Mouse (Mus musculus): ENCODE data around the gene Gtf2i. TPM values are rescaled to one million over a fixed set of nuclear protein-coding genes. Genes with fewer than 3 reads are reported as not detected.
A peak's percentile ranks its signal among the peaks of the same experiment; 100 is the strongest.

The Gtf2i gene
- polyA plus RNA-seq, 1 experiment from 2014 or later: 157 TPM

DNA sequence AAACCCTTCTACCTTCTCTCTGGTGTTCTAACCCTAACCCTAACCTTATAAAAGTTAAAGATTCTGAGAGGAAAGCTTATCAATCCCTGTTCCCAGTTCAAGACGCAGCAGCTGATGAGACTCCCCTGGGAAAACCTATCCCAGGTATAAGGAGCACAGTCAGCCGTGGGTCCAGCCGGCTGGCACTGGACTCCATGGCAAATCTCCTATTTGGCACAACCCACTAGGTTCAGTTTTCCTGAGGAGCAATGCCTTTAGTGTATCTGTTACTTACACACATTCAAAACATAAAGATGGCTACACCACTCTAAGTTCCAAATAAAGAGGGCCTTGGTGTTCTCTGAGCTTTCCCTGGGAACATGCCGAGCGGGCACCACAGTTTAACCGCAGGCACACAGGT lies 23.5 kb downstream of the Gtf2i start:
- Histone ChIP-seq H3K36me3 (ENCODE audit: insufficient read depth, low read length) (peaks cover 67% of the 10 kb centered on the region), H3K9ac (ENCODE audit: low read depth, low read length) (no peak overlapping the region), H3K4me2 (ENCODE audit: low read length) (no peak overlapping the region), H3K27ac (0 out of 2 replicates have a peak overlapping the region, but pooled peaks have one; percentile 2), H3K4me1 (replicated peaks; ENCODE audit: insufficient read depth, low read length) (no peaks in the 10 kb centered on the region), H3K4me3 (replicated peaks; ENCODE audit: low read depth, low read length) (no peak overlapping the region), H3K9me3 (replicated peaks; ENCODE audit: low read length) (no peaks in the 10 kb centered on the region), H3K27me3 (ENCODE audit: insufficient read depth, low read length) (no peaks in the 10 kb centered on the region)
- WGBS: 91% methylated on average over 6 of the region's 6 CpGs
- no peak for TF ChIP-seq CTCF (IDR thresholded peaks at IDR 0.05; ENCODE audit: low read depth)
- no peak for ATAC-seq (replicated peaks; ENCODE audit: low FRiP score, low read depth)
- DNase-seq (ENCODE audit: low spot score): no peak

DNA sequence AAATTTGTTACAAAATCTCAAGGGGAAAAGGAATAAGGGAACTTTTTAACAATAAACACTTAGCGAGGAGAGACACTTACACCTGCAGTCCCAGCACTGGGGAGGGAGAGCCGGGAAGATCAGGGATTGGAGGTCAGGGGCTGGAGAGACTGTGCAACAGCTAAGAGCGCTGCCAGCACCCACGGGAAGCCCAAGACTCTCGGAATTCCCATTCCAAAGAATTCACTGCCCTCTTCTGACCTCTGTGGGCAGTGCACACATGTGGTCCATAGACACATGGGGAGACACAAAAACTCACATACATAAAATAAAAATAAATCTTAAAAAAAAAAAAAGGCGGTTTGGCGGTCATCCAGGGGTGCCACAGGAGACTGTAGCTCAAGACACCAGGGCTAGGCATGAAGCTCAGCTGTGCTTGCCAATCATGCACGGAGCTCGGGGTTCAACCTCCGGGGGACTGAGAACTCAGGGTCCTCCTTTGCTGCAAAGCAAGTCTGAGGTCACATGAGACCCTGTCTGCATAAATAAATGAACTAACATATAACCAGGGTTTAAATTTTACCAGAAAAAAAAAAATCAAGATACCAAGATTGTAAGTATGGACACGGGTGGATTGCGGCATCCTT lies 24.5 kb downstream of the Gtf2i start:
- Histone ChIP-seq H3K27me3 (ENCODE audit: insufficient read depth, low read length) (no peaks in the 10 kb centered on the region), H3K27ac (0 out of 2 replicates have a peak overlapping the region, but pooled peaks have one; percentile 2), H3K9ac (ENCODE audit: low read depth, low read length) (no peak overlapping the region), H3K36me3 (ENCODE audit: insufficient read depth, low read length) (peaks cover 71% of the 10 kb centered on the region), H3K4me2 (ENCODE audit: low read length) (no peak overlapping the region), H3K9me3 (replicated peaks; ENCODE audit: low read length) (no peaks in the 10 kb centered on the region), H3K4me1 (replicated peaks; ENCODE audit: insufficient read depth, low read length) (no peaks in the 10 kb centered on the region), H3K4me3 (replicated peaks; ENCODE audit: low read depth, low read length) (no peak overlapping the region)
- TF ChIP-seq CTCF (IDR thresholded peaks at IDR 0.05; ENCODE audit: low read depth): no peak
- no peak for DNase-seq (ENCODE audit: low spot score)
- no peak for ATAC-seq (replicated peaks; ENCODE audit: low FRiP score, low read depth)
- 85% methylated on average over 12 of the region's 12 CpGs for WGBS

DNA sequence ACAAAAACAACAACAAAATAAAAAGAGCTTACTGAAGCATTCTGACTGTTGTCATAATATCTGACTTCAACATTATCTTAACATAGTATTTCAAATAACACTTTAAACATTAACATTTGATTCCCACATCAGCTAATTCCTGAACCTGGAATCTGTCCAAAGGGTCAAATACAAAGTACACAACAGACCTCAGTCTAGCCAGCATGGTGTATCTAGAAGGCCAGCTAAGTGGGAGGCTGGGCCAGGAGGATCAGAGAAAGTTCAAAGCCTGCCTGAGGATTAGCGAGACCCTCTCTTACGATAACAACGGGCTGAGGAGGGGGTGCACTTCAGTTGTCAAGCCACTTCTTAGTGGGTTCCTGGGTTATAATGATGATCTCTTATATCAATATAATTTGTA lies 26.5 kb downstream of the Gtf2i start:
- TF ChIP-seq CTCF (IDR thresholded peaks at IDR 0.05; ENCODE audit: low read depth): no peak
- WGBS: 80% methylated on average over 3 of the region's 3 CpGs
- Histone ChIP-seq H3K4me2 (ENCODE audit: low read length) (no peak overlapping the region), H3K9ac (ENCODE audit: low read depth, low read length) (no peak overlapping the region), H3K4me3 (replicated peaks; ENCODE audit: low read depth, low read length) (no peak overlapping the region), H3K9me3 (replicated peaks; ENCODE audit: low read length) (no peaks in the 10 kb centered on the region), H3K36me3 (ENCODE audit: insufficient read depth, low read length) (peaks cover 78% of the 10 kb centered on the region), H3K27ac (0 out of 2 replicates have a peak overlapping the region, but pooled peaks have one; percentile 1), H3K4me1 (replicated peaks; ENCODE audit: insufficient read depth, low read length) (no peaks in the 10 kb centered on the region), H3K27me3 (ENCODE audit: insufficient read depth, low read length) (no peaks in the 10 kb centered on the region)
- DNase-seq (ENCODE audit: low spot score) (no peak), ATAC-seq (replicated peaks; ENCODE audit: low FRiP score, low read depth) (peak; percentile 33; the same call in 1 of the 2 replicates)

DNA sequence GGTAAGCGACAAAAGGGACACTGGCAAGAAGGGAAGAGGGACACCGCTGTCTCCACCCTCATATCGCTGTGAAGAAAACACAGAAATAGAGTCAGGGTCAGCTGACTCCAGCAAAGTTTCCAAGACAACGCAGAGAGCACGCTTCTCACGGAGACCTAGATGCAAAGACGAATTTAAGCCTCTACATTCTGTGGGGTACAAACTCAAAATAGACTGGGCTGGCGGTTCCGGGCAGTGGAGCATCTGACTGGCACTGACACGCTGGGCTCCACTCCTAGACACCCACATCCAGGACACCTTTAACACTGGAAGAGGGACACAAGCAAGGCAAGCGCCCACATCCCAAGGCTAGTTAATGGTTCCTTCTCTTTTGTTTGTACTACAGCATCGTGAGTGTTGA lies 29.6 kb downstream of the Gtf2i start:
- no peak overlapping the region for H3K9ac ChIP-seq (ENCODE audit: low read depth, low read length)
- ATAC-seq (replicated peaks; ENCODE audit: low FRiP score, low read depth) (no peak), DNase-seq (ENCODE audit: low spot score) (no peak)
- H3K4me1 ChIP-seq (replicated peaks; ENCODE audit: insufficient read depth, low read length): no peaks in the 10 kb centered on the region
- no peak overlapping the region for H3K27ac ChIP-seq
- H3K9me3 ChIP-seq (replicated peaks; ENCODE audit: low read length): no peaks in the 10 kb centered on the region
- no peak overlapping the region for H3K4me3 ChIP-seq (replicated peaks; ENCODE audit: low read depth, low read length)
- WGBS: 93% methylated on average over 12 of the region's 12 CpGs
- H3K27me3 ChIP-seq (ENCODE audit: insufficient read depth, low read length): no peaks in the 10 kb centered on the region
- H3K4me2 ChIP-seq (ENCODE audit: low read length): no peak overlapping the region
- peaks cover 68% of the 10 kb centered on the region for H3K36me3 ChIP-seq (ENCODE audit: insufficient read depth, low read length)
- TF ChIP-seq CTCF (IDR thresholded peaks at IDR 0.05; ENCODE audit: low read depth): no peak

DNA sequence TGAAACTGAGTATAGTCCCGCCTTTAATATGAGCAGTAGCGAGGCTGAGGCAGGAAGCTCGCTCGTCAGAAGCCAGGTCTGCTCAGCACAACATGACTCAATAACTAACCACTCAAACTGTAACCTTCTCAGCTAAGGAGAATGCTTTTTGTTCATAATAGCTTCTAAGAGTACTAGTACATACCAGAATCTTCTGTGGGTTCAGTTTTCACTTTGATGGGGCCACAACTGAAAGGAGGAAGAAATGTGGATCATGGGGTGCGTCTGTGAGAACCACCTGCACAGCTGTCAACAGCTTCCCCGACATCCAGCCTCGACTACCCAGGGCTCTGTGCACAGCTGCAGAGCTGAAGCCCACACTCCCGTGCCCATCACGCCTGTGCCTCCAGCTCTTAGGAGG lies 32.0 kb downstream of the Gtf2i start:
- no peak overlapping the region for H3K9ac ChIP-seq (ENCODE audit: low read depth, low read length)
- no peak overlapping the region for H3K4me3 ChIP-seq (replicated peaks; ENCODE audit: low read depth, low read length)
- no peaks in the 10 kb centered on the region for H3K27me3 ChIP-seq (ENCODE audit: insufficient read depth, low read length)
- no peak overlapping the region for H3K4me2 ChIP-seq (ENCODE audit: low read length)
- H3K36me3 ChIP-seq (ENCODE audit: insufficient read depth, low read length): peaks cover 75% of the 10 kb centered on the region
- no peaks in the 10 kb centered on the region for H3K9me3 ChIP-seq (replicated peaks; ENCODE audit: low read length)
- ATAC-seq (replicated peaks; ENCODE audit: low FRiP score, low read depth) (no peak), DNase-seq (ENCODE audit: low spot score) (no peak)
- TF ChIP-seq CTCF (IDR thresholded peaks at IDR 0.05; ENCODE audit: low read depth): no peak
- H3K27ac ChIP-seq: no peak overlapping the region
- 90% methylated on average over 9 of the region's 9 CpGs for WGBS
- H3K4me1 ChIP-seq (replicated peaks; ENCODE audit: insufficient read depth, low read length): no peaks in the 10 kb centered on the region

DNA sequence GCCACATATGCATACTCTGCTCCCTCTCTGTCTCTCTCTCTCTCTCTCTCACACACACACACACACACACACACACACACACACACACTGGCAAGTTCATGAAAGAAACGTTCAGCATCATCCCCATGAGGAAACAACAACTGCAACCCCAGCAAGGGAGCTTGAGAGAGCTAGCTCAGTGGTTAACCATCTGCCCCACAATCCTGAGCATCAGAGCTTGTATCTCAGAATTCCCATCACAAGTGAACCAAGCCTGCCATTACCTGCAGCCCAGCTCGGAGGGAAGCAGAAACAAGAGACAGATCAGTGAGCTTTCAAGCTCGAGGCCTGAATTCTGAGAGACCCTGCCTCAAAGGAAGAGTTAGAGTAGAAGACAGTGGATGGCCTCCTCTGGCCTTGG lies 32.5 kb downstream of the Gtf2i start:
- Histone ChIP-seq H3K4me3 (replicated peaks; ENCODE audit: low read depth, low read length) (no peak overlapping the region), H3K4me2 (ENCODE audit: low read length) (no peak overlapping the region), H3K4me1 (replicated peaks; ENCODE audit: insufficient read depth, low read length) (no peaks in the 10 kb centered on the region), H3K9ac (ENCODE audit: low read depth, low read length) (no peak overlapping the region), H3K27ac (no peak overlapping the region), H3K36me3 (ENCODE audit: insufficient read depth, low read length) (peaks cover 71% of the 10 kb centered on the region), H3K27me3 (ENCODE audit: insufficient read depth, low read length) (no peaks in the 10 kb centered on the region), H3K9me3 (replicated peaks; ENCODE audit: low read length) (no peaks in the 10 kb centered on the region)
- ATAC-seq (replicated peaks; ENCODE audit: low FRiP score, low read depth) (no peak), DNase-seq (ENCODE audit: low spot score) (no peak)
- WGBS: 75% methylated on average over 3 of the region's 3 CpGs
- no peak for TF ChIP-seq CTCF (IDR thresholded peaks at IDR 0.05; ENCODE audit: low read depth)

DNA sequence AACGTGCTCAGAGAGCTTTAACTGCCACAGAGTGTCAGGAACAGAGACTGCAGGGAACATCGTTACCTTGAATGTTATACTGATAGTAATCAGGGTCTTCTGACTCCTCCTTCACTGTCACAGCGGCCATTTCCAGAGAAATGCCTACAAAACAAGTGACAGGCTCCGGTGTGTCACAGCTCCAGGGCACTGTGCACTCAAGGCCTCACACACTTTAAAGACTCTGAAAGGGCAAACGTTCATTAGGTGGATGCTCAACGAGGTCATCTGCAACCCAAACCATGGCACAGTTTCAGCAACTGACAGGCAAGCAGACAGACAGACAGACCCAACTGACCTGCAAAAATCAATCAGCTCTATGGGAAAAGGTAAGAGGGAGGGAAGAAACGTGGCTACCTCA lies 35.2 kb downstream of the Gtf2i start:
- WGBS: 77% methylated on average over 7 of the region's 7 CpGs
- Histone ChIP-seq H3K4me2 (ENCODE audit: low read length) (no peak overlapping the region), H3K9me3 (replicated peaks; ENCODE audit: low read length) (no peaks in the 10 kb centered on the region), H3K4me1 (replicated peaks; ENCODE audit: insufficient read depth, low read length) (no peaks in the 10 kb centered on the region), H3K27me3 (ENCODE audit: insufficient read depth, low read length) (no peaks in the 10 kb centered on the region), H3K27ac (no peak overlapping the region), H3K9ac (ENCODE audit: low read depth, low read length) (no peak overlapping the region), H3K36me3 (ENCODE audit: insufficient read depth, low read length) (peaks cover 59% of the 10 kb centered on the region), H3K4me3 (replicated peaks; ENCODE audit: low read depth, low read length) (no peak overlapping the region)
- DNase-seq (ENCODE audit: low spot score) (no peak), ATAC-seq (replicated peaks; ENCODE audit: low FRiP score, low read depth) (no peak)
- TF ChIP-seq CTCF (IDR thresholded peaks at IDR 0.05; ENCODE audit: low read depth): no peak

Measured in kidney, postnatal 0 days (tissue).